Comparison of ENCODE assay signal across 22 mouse cellular contexts in genomic region chr14:98642661-98643331, GRCm38 (mm10).
A peak's percentile ranks its signal among the peaks of the same experiment; 100 is the strongest.
DNase-seq lines count a peak whose midpoint lies in the region; ATAC-seq and TF ChIP-seq lines count a peak whose summit lies in the region.
"Had no signal": no experiment of that assay in that cellular context is flagged by ENCODE, and none has a peak within 500 bp of the region (broad histone marks: within the 10 kb centered on the region; RNA-seq: fewer than 3 reads in every experiment).

No protein-coding gene starts in this region.

- no peak overlapping the region for H3K9ac ChIP-seq in kidney, postnatal 0 days (ENCODE audit: low read depth, low read length)
- H3K9ac ChIP-seq in kidney, embryonic 15.5 days: no peak overlapping the region
- no peak overlapping the region for H3K9ac ChIP-seq in neural tube, embryonic 12.5 days
- H3K9ac ChIP-seq in hindbrain, embryonic 16.5 days (ENCODE audit: low read depth, low read length): no peak overlapping the region
- H3K9ac ChIP-seq: embryonic facial prominence, embryonic 15.5 days; heart, embryonic 15.5 days; intestine, embryonic 15.5 days had no signal

- H3K4me2 ChIP-seq in kidney, postnatal 0 days (ENCODE audit: low read length): no peak overlapping the region
- H3K4me2 ChIP-seq in kidney, embryonic 15.5 days: no peak overlapping the region
- no peak overlapping the region for H3K4me2 ChIP-seq in neural tube, embryonic 12.5 days (replicated peaks)
- no peak overlapping the region for H3K4me2 ChIP-seq in hindbrain, embryonic 16.5 days (ENCODE audit: low read length)
- H3K4me2 ChIP-seq: embryonic facial prominence, embryonic 15.5 days; heart, embryonic 11.5 days; heart, embryonic 15.5 days; intestine, embryonic 15.5 days had no signal

- no peak overlapping the region for H3K27ac ChIP-seq in kidney, postnatal 0 days
- H3K27ac ChIP-seq in kidney, embryonic 15.5 days: no peak overlapping the region
- H3K27ac ChIP-seq in neural tube, embryonic 12.5 days: no peak overlapping the region
- no peak overlapping the region for H3K27ac ChIP-seq in hindbrain, embryonic 16.5 days (ENCODE audit: low read depth, low read length)
- H3K27ac ChIP-seq: embryonic facial prominence, embryonic 15.5 days; heart, embryonic 15.5 days; intestine, embryonic 15.5 days had no signal

- H3K4me1 ChIP-seq in kidney, postnatal 0 days (replicated peaks; ENCODE audit: insufficient read depth, low read length): no peaks in the 10 kb centered on the region
- peaks cover 5% of the 10 kb centered on the region; the same call in 1 of the 2 replicates for H3K4me1 ChIP-seq in kidney, embryonic 15.5 days
- no peaks in the 10 kb centered on the region for H3K4me1 ChIP-seq in neural tube, embryonic 12.5 days
- H3K4me1 ChIP-seq in hindbrain, embryonic 16.5 days (ENCODE audit: control insufficient read depth, insufficient read depth, low read depth, low read length): no peaks in the 10 kb centered on the region
- H3K4me1 ChIP-seq: embryonic facial prominence, embryonic 15.5 days; heart, embryonic 15.5 days; intestine, embryonic 15.5 days had no signal

- no peaks in the 10 kb centered on the region for H3K36me3 ChIP-seq in kidney, postnatal 0 days (ENCODE audit: insufficient read depth, low read length)
- no peaks in the 10 kb centered on the region for H3K36me3 ChIP-seq in kidney, embryonic 15.5 days
- no peaks in the 10 kb centered on the region for H3K36me3 ChIP-seq in neural tube, embryonic 12.5 days
- H3K36me3 ChIP-seq in hindbrain, embryonic 16.5 days (ENCODE audit: control insufficient read depth, insufficient read depth, low read length): no peaks in the 10 kb centered on the region
- H3K36me3 ChIP-seq: embryonic facial prominence, embryonic 15.5 days; heart, embryonic 15.5 days; intestine, embryonic 15.5 days had no signal

- H3K9me3 ChIP-seq in kidney, postnatal 0 days (replicated peaks; ENCODE audit: low read length): no peaks in the 10 kb centered on the region
- H3K9me3 ChIP-seq in kidney, embryonic 15.5 days (replicated peaks): no peaks in the 10 kb centered on the region
- no peaks in the 10 kb centered on the region for H3K9me3 ChIP-seq in neural tube, embryonic 12.5 days
- no peaks in the 10 kb centered on the region for H3K9me3 ChIP-seq in hindbrain, embryonic 16.5 days (ENCODE audit: control insufficient read depth, low read length)
- H3K9me3 ChIP-seq: embryonic facial prominence, embryonic 15.5 days; heart, embryonic 15.5 days; intestine, embryonic 15.5 days had no signal

- no peak for TF ChIP-seq CTCF in kidney, postnatal 0 days (IDR thresholded peaks at IDR 0.05; ENCODE audit: low read depth)

- peak; percentile 57 for DNase-seq in kidney, postnatal 0 days (ENCODE audit: low spot score)
- DNase-seq in neural tube, embryonic 10.5 days (ENCODE audit: extremely low spot score, low spot score): no peak
- DNase-seq in adipocyte (ENCODE audit: low spot score): no peak
- DNase-seq in retina, postnatal 1 day: no peak
- DNase-seq: adrenal gland, adult 8-10 months; adrenal gland, postnatal 36 days; cerebellum, adult 11 months; cerebellum, adult 8-10 months; cerebellum, postnatal 14 days; embryo, embryonic 11 days; gastrocnemius, postnatal 10 days; heart, adult 18-20 months; heart, postnatal 14 days had no signal

- WGBS in kidney, postnatal 0 days: 41% methylated on average over 4 of the region's 4 CpGs
- 47% methylated on average over 4 of the region's 4 CpGs for WGBS in kidney, embryonic 15.5 days
- 27% methylated on average over 4 of the region's 4 CpGs for WGBS in neural tube, embryonic 12.5 days
- WGBS in hindbrain, embryonic 16.5 days: 52% methylated on average over 4 of the region's 4 CpGs

- ATAC-seq in kidney, postnatal 0 days (replicated peaks; ENCODE audit: low FRiP score, low read depth): no peak
- no peak for ATAC-seq in kidney, embryonic 15.5 days (replicated peaks; ENCODE audit: low FRiP score)
- ATAC-seq in neural tube, embryonic 12.5 days (ENCODE audit: low FRiP score, low read depth): peak; percentile 52
- ATAC-seq in hindbrain, embryonic 16.5 days: peak; percentile 76
- ATAC-seq: forebrain, embryonic 16.5 days; intestine, embryonic 15.5 days had no signal

- H3K27me3 ChIP-seq in kidney, postnatal 0 days (ENCODE audit: insufficient read depth, low read length): no peaks in the 10 kb centered on the region
- H3K27me3 ChIP-seq in kidney, embryonic 15.5 days: no peaks in the 10 kb centered on the region; the same call in 1 of the 2 replicates
- no peaks in the 10 kb centered on the region for H3K27me3 ChIP-seq in neural tube, embryonic 12.5 days (replicated peaks)
- no peaks in the 10 kb centered on the region for H3K27me3 ChIP-seq in hindbrain, embryonic 16.5 days (replicated peaks; ENCODE audit: control insufficient read depth, insufficient read depth, low read length)
- H3K27me3 ChIP-seq: embryonic facial prominence, embryonic 15.5 days; heart, embryonic 15.5 days; intestine, embryonic 15.5 days had no signal

- no peak overlapping the region for H3K4me3 ChIP-seq in kidney, postnatal 0 days (replicated peaks; ENCODE audit: low read depth, low read length)
- H3K4me3 ChIP-seq in kidney, embryonic 15.5 days (replicated peaks): no peak overlapping the region
- H3K4me3 ChIP-seq in neural tube, embryonic 12.5 days: no peak overlapping the region
- H3K4me3 ChIP-seq in hindbrain, embryonic 16.5 days (ENCODE audit: low read length): no peak overlapping the region
- H3K4me3 ChIP-seq: embryonic facial prominence, embryonic 15.5 days; erythroblast, embryonic 14.5 days; heart, embryonic 15.5 days; intestine, embryonic 15.5 days had no signal

Comparison
In these comparisons a context has a peak if more than half of its experiments do, and no peak if none do; other contexts are left out.
1. ATAC-seq: peak in neural tube, embryonic 12.5 days (single experiment) and hindbrain, embryonic 16.5 days (single experiment); none in kidney, postnatal 0 days (single experiment) and kidney, embryonic 15.5 days (single experiment).